Mouse (Mus musculus): ENCODE measurements around the gene Rbfox3. TPM values are rescaled to one million over a fixed set of nuclear protein-coding genes. Genes with fewer than 3 reads are reported as not detected.

Rbfox3 gene
- polyA plus RNA-seq, 1 experiment from 2014 or later = 0.76 TPM

GRCm38 (mm10) chr11:118894835-118895234 lies 16.6 kb downstream of the Rbfox3 start:
- WGBS = 74% methylated on average over 5 of the region's 5 CpGs
- H3K36me3 ChIP-seq (ENCODE audit: control insufficient read depth, insufficient read depth, low read length) = no peaks in the 10 kb centered on the region
- TF ChIP-seq CTCF (IDR thresholded peaks at IDR 0.05; ENCODE audit: low read depth) (no peak), EP300 (optimal IDR thresholded peaks at IDR 0.05) (no peak)

GRCm38 (mm10) chr11:118894196-118894595 lies 17.2 kb downstream of the Rbfox3 start:
- ATAC-seq (ENCODE audit: low FRiP score, low TSS enrichment) (no peak), DNase-seq (ENCODE audit: low spot score) (no peak)
- H3K27ac ChIP-seq (replicated peaks) = no peak overlapping the region
- no peaks in the 10 kb centered on the region for H3K9me3 ChIP-seq (ENCODE audit: control insufficient read depth, low read length)
- H3K4me2 ChIP-seq (replicated peaks; ENCODE audit: low read depth) = no peak overlapping the region
- no peak overlapping the region for H3K9ac ChIP-seq (ENCODE audit: low read length)
- H3K36me3 ChIP-seq (ENCODE audit: control insufficient read depth, insufficient read depth, low read length) = no peaks in the 10 kb centered on the region
- H3K4me3 ChIP-seq (ENCODE audit: low read depth, low read length) = no peak overlapping the region
- 74% methylated on average over 4 of the region's 4 CpGs for WGBS
- no peaks in the 10 kb centered on the region for H3K27me3 ChIP-seq (ENCODE audit: control insufficient read depth, insufficient read depth, low read length)
- no peaks in the 10 kb centered on the region for H3K4me1 ChIP-seq (replicated peaks; ENCODE audit: control insufficient read depth, insufficient read depth)
- TF ChIP-seq EP300 (optimal IDR thresholded peaks at IDR 0.05) = no peak
- no peak for TF ChIP-seq CTCF (IDR thresholded peaks at IDR 0.05; ENCODE audit: low read depth)

More at GRCm38 (mm10) chr11:118894835-118895234, 16.6 kb downstream of the Rbfox3 start:
- Histone ChIP-seq H3K4me1 (replicated peaks; ENCODE audit: control insufficient read depth, insufficient read depth) (no peaks in the 10 kb centered on the region), H3K9me3 (ENCODE audit: control insufficient read depth, low read length) (no peaks in the 10 kb centered on the region), H3K4me2 (replicated peaks; ENCODE audit: low read depth) (no peak overlapping the region), H3K27ac (replicated peaks) (no peak overlapping the region), H3K27me3 (ENCODE audit: control insufficient read depth, insufficient read depth, low read length) (no peaks in the 10 kb centered on the region), H3K4me3 (ENCODE audit: low read depth, low read length) (no peak overlapping the region), H3K9ac (ENCODE audit: low read length) (no peak overlapping the region)
- ATAC-seq (ENCODE audit: low FRiP score, low TSS enrichment) (no peak), DNase-seq (ENCODE audit: low spot score) (no peak)

- no peaks in the 10 kb centered on the region for H3K36me3 ChIP-seq (ENCODE audit: control insufficient read depth, insufficient read depth, low read length)
- H3K4me3 ChIP-seq (ENCODE audit: low read depth, low read length) = no peak overlapping the region
- TF ChIP-seq CTCF (IDR thresholded peaks at IDR 0.05; ENCODE audit: low read depth) (no peak), EP300 (optimal IDR thresholded peaks at IDR 0.05) (no peak)
- H3K9me3 ChIP-seq (ENCODE audit: control insufficient read depth, low read length) = no peaks in the 10 kb centered on the region
- WGBS = 83% methylated on average over 5 of the region's 5 CpGs
- ATAC-seq (ENCODE audit: low FRiP score, low TSS enrichment) = no peak
- no peaks in the 10 kb centered on the region for H3K4me1 ChIP-seq (replicated peaks; ENCODE audit: control insufficient read depth, insufficient read depth)
- DNase-seq (ENCODE audit: low spot score) = no peak
- no peak overlapping the region for H3K27ac ChIP-seq (replicated peaks)
- H3K4me2 ChIP-seq (replicated peaks; ENCODE audit: low read depth) = no peak overlapping the region
- no peaks in the 10 kb centered on the region for H3K27me3 ChIP-seq (ENCODE audit: control insufficient read depth, insufficient read depth, low read length)
- no peak overlapping the region for H3K9ac ChIP-seq (ENCODE audit: low read length)
Measured at GRCm38 (mm10) chr11:118892876-118893275, 18.5 kb downstream of the Rbfox3 start.

GRCm38 (mm10) chr11:118891516-118891915 lies 19.9 kb downstream of the Rbfox3 start:
- no peak overlapping the region for H3K4me2 ChIP-seq (replicated peaks; ENCODE audit: low read depth)
- no peaks in the 10 kb centered on the region for H3K9me3 ChIP-seq (ENCODE audit: control insufficient read depth, low read length)
- H3K4me1 ChIP-seq (replicated peaks; ENCODE audit: control insufficient read depth, insufficient read depth) = no peaks in the 10 kb centered on the region
- no peak for TF ChIP-seq CTCF (IDR thresholded peaks at IDR 0.05; ENCODE audit: low read depth)
- no peak for TF ChIP-seq EP300 (optimal IDR thresholded peaks at IDR 0.05)
- no peak overlapping the region for H3K27ac ChIP-seq (replicated peaks)
- no peak overlapping the region for H3K4me3 ChIP-seq (ENCODE audit: low read depth, low read length)
- no peaks in the 10 kb centered on the region for H3K27me3 ChIP-seq (ENCODE audit: control insufficient read depth, insufficient read depth, low read length)
- ATAC-seq (ENCODE audit: low FRiP score, low TSS enrichment) (no peak), DNase-seq (ENCODE audit: low spot score) (no peak)
- no peaks in the 10 kb centered on the region for H3K36me3 ChIP-seq (ENCODE audit: control insufficient read depth, insufficient read depth, low read length)
- WGBS = 80% methylated on average over 15 of the region's 15 CpGs
- H3K9ac ChIP-seq (ENCODE audit: low read length) = no peak overlapping the region

- 75% methylated on average over 16 of the region's 16 CpGs for WGBS
Measured at GRCm38 (mm10) chr11:118890992-118891398, 20.4 kb downstream of the Rbfox3 start.

GRCm38 (mm10) chr11:118890474-118890873 lies 20.9 kb downstream of the Rbfox3 start:
- no peak for TF ChIP-seq CTCF (IDR thresholded peaks at IDR 0.05; ENCODE audit: low read depth)
- no peak for TF ChIP-seq EP300 (optimal IDR thresholded peaks at IDR 0.05)
- Histone ChIP-seq H3K4me2 (replicated peaks; ENCODE audit: low read depth) (no peak overlapping the region), H3K27me3 (ENCODE audit: control insufficient read depth, insufficient read depth, low read length) (no peaks in the 10 kb centered on the region), H3K4me1 (replicated peaks; ENCODE audit: control insufficient read depth, insufficient read depth) (no peaks in the 10 kb centered on the region), H3K27ac (replicated peaks) (no peak overlapping the region), H3K36me3 (ENCODE audit: control insufficient read depth, insufficient read depth, low read length) (no peaks in the 10 kb centered on the region), H3K4me3 (ENCODE audit: low read depth, low read length) (no peak overlapping the region), H3K9ac (ENCODE audit: low read length) (no peak overlapping the region), H3K9me3 (ENCODE audit: control insufficient read depth, low read length) (no peaks in the 10 kb centered on the region)
- WGBS = 49% methylated on average over 5 of the region's 5 CpGs
- ATAC-seq (ENCODE audit: low FRiP score, low TSS enrichment) (no peak), DNase-seq (ENCODE audit: low spot score) (no peak)

More at GRCm38 (mm10) chr11:118890992-118891398, 20.4 kb downstream of the Rbfox3 start:
- Histone ChIP-seq H3K27ac (replicated peaks) (no peak overlapping the region), H3K36me3 (ENCODE audit: control insufficient read depth, insufficient read depth, low read length) (no peaks in the 10 kb centered on the region), H3K27me3 (ENCODE audit: control insufficient read depth, insufficient read depth, low read length) (no peaks in the 10 kb centered on the region), H3K4me3 (ENCODE audit: low read depth, low read length) (no peak overlapping the region), H3K9me3 (ENCODE audit: control insufficient read depth, low read length) (no peaks in the 10 kb centered on the region), H3K9ac (ENCODE audit: low read length) (no peak overlapping the region), H3K4me2 (replicated peaks; ENCODE audit: low read depth) (no peak overlapping the region), H3K4me1 (replicated peaks; ENCODE audit: control insufficient read depth, insufficient read depth) (no peaks in the 10 kb centered on the region)
- no peak for DNase-seq (ENCODE audit: low spot score)
- TF ChIP-seq EP300 (optimal IDR thresholded peaks at IDR 0.05) (no peak), CTCF (IDR thresholded peaks at IDR 0.05; ENCODE audit: low read depth) (no peak)
- no peak for ATAC-seq (ENCODE audit: low FRiP score, low TSS enrichment)

Measured in stomach, postnatal 0 days (tissue).